Mouse (Mus musculus) brain, embryonic 14.5 days (tissue): ENCODE measurements around the gene Igdcc3.

Source experiments
- CTCF ChIP-seq: fragments of 200-500 bp; IDR thresholded peaks from 2 replicates; pipeline ENCODE4 v1.5.1; 2012; ENCODE audit warnings: inconsistent platforms, mild to moderate bottlenecking, moderate library complexity, borderline replicate concordance; ENCODE audit not compliant: insufficient read depth, insufficient read length; ENCODE audit errors: extremely low read depth
- POLR2A ChIP-seq: fragments of 200-500 bp; IDR thresholded peaks from 2 replicates; pipeline ENCODE4 v1.6.1; 2012; ENCODE audit warnings: mild to moderate bottlenecking, inconsistent platforms, borderline replicate concordance; ENCODE audit not compliant: poor library complexity, insufficient read depth, insufficient read length, severe bottlenecking; ENCODE audit errors: extremely low read depth

GRCm38 (mm10) chr9:65177497-65177896 lies 36.5 kb downstream of the Igdcc3 start:
- TF ChIP-seq CTCF (no peak), POLR2A (no peak)
